Mouse (Mus musculus) limb, embryonic 10.5 days (tissue): Measurements from ENCODE around the gene Abhd17c. TPM values are rescaled to one million over a fixed set of nuclear protein-coding genes. Genes with fewer than 3 reads are reported as not detected.

Experiments
- DNase-seq: peaks from one replicate; pipeline ENCODE4 v3.0.0-alpha.2; 2017; ENCODE audit warnings: low spot score
- H3K27ac ChIP-seq: fragments of 300-500 bp; sonication (generic); 2 replicates; pipeline ENCODE4 v1.5.1; 2016; ENCODE audit warnings: mild to moderate bottlenecking
- H3K27me3 ChIP-seq: fragments of 300-500 bp; sonication (generic); 2 replicates; pipeline ENCODE4 v1.6.1; 2016; ENCODE audit warnings: low read depth, mild to moderate bottlenecking; ENCODE audit not compliant: poor library complexity, severe bottlenecking
- H3K36me3 ChIP-seq: fragments of 300-500 bp; sonication (generic); 2 replicates; pipeline ENCODE4 v1.6.1; 2016; ENCODE audit warnings: mild to moderate bottlenecking, moderate library complexity
- H3K4me1 ChIP-seq: fragments of 300-500 bp; sonication (generic); 2 replicates; pipeline ENCODE4 v1.6.1; 2016
- H3K4me3 ChIP-seq: fragments of 300-500 bp; sonication (generic); 2 replicates; pipeline ENCODE4 v1.5.1; 2016; ENCODE audit warnings: mild to moderate bottlenecking, moderate library complexity
- H3K9me3 ChIP-seq: fragments of 300-500 bp; sonication (generic); replicated peaks from 2 replicates; pipeline ENCODE4 v1.6.1; 2016; ENCODE audit warnings: mild to moderate bottlenecking
- WGBS: fragments of 180-500 bp; shearing (Covaris S2); methylation state at CpG from one replicate; pipeline ENCODE4 v1.1.7; 2016; 5-methylcytosine and 5-hydroxymethylcytosine counted together
- polyA plus RNA-seq: library from polyadenylated mRNA; unstranded; fragments of >200 nt; fragmentation: Nextera tagmentation; extraction: Ambion mirVana; gene quantifications from 2 replicates; pipeline ENCODE4 v1.2.1, GENCODE M21; 2016

Gene Abhd17c
- polyA plus RNA-seq, 1 experiment from 2014 or later, result 46.2 TPM

DNA sequence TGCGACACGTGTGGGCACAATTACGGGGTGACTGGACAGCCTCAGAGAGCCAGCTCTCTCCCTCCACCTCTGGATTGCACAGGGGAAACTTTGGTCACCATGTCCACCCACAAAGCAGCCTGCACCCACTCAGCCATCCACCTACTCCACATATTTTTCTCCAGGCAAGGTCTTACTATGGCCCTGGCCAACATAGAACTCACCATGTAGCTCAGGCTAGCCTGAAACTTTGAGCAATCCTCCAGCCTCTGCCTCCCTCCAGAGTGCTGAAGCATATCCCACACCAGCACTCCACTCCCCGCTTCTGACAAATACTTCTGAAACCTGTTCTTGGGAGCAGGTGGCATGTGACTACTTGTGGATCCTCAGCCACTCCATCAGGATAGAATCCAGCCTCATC, 1.9 kb downstream of the Abhd17c start:
- WGBS, result 78% methylated on average over 4 of the region's 4 CpGs
- H3K4me1 ChIP-seq, result peaks cover 35% of the 10 kb centered on the region
- peaks cover 16% of the 10 kb centered on the region for H3K36me3 ChIP-seq
- H3K27me3 ChIP-seq, result no peaks in the 10 kb centered on the region
- no peaks in the 10 kb centered on the region for H3K9me3 ChIP-seq
- no peak overlapping the region for H3K27ac ChIP-seq
- peak overlapping the region; percentile 96 for H3K4me3 ChIP-seq
- no peak for DNase-seq

DNA sequence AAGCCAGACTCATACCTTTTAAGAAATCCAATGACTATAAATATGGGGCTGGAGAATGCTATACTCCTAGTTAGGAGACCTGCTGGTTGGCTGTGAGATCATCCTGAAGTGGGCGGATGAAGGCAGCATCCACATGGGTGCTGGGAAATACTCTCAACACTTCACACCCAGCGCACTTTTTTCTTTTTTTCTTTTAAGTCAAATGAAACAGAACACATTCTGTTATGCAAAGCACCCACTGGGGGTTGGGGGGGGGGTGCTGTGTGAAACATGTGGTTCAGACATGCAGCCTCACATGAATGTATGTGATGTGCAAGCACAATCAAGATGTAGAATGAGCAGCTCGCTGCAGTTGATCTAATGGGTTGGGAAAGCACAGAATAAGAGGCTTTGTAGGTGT, 2.8 kb downstream of the Abhd17c start:
- DNase-seq, result no peak
- H3K4me1 ChIP-seq, result peaks cover 41% of the 10 kb centered on the region

GRCm38 (mm10) chr7:84147746-84148145, 3.9 kb downstream of the Abhd17c start:
- H3K27me3 ChIP-seq, result no peaks in the 10 kb centered on the region
- H3K4me3 ChIP-seq, result no peak overlapping the region
- H3K4me1 ChIP-seq, result peaks cover 48% of the 10 kb centered on the region
- no peak overlapping the region for H3K27ac ChIP-seq
- DNase-seq, result no peak
- H3K9me3 ChIP-seq, result no peaks in the 10 kb centered on the region
- 100% methylated on average over 1 of the region's 1 CpGs for WGBS
- peaks cover 16% of the 10 kb centered on the region for H3K36me3 ChIP-seq

More for the DNA sequence above, 2.8 kb downstream of the Abhd17c start:
- Histone ChIP-seq H3K4me3 (no peak overlapping the region), H3K27ac (no peak overlapping the region), H3K36me3 (peaks cover 16% of the 10 kb centered on the region), H3K27me3 (no peaks in the 10 kb centered on the region), H3K9me3 (no peaks in the 10 kb centered on the region)
- WGBS, result 95% methylated on average over 3 of the region's 3 CpGs

DNA sequence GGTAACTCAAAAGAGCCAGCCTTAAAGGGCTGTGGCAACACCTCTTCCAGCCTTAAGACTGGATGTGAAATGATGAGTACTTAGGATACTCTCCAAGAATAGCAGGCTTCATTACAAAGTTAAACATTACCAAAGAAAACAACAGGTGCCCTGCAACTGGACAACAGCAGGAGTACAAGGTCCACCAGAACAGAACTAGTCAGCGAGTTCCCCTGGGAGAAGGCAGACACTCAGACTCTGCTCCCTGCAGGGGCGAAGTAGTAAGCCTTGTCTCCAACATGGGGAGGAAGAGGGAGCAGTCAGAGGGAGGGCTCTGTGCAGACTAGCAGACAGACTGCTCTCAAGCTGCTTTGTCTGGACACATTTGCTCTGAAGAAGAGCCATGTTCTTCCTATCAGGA, 6.1 kb downstream of the Abhd17c start:
- Histone ChIP-seq H3K27ac (no peak overlapping the region), H3K9me3 (no peaks in the 10 kb centered on the region), H3K4me1 (peaks cover 44% of the 10 kb centered on the region), H3K27me3 (no peaks in the 10 kb centered on the region), H3K4me3 (no peak overlapping the region), H3K36me3 (peaks cover 16% of the 10 kb centered on the region)
- WGBS, result 93% methylated on average over 2 of the region's 2 CpGs
- no peak for DNase-seq

DNA sequence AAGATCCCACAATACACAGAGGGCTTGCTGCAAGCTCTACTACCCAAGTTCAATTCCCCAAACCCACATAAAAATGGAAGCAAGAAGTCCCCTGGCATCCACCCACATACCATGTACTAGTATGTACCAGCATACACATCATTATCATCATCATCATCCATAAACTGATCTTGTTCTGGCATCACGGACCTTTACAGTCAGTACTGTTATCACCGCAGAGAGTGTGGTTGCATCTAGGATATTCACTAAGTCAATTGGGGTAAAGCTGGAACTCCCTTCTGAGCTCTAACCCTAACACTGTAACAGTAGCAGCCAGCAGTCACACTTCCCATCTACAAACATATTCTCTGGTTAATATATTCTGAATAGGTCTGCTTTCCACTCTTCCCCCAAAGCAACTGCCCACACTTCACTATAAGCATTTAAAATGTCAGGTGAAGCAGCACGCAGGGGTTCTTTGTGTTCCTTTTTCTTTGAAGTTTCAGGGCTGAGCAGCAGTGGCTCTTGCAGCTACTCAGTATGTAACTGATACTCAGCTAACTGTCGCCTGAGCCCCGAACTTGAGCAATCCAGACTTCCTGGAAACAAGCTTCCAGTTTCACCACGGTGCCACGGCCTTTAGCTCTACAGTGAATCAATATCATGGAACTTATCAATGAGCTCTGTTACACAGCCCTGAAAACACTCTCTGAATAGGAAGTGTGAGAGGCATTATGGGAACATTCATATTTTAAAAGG, 8.8 kb downstream of the Abhd17c start:
- Histone ChIP-seq H3K36me3 (peaks cover 3% of the 10 kb centered on the region; the same call in 1 of the 2 replicates), H3K4me3 (no peak overlapping the region), H3K4me1 (peaks cover 18% of the 10 kb centered on the region), H3K27me3 (no peaks in the 10 kb centered on the region), H3K27ac (no peak overlapping the region), H3K9me3 (no peaks in the 10 kb centered on the region)
- DNase-seq, result no peak
- 71% methylated on average over 7 of the region's 7 CpGs for WGBS

DNA sequence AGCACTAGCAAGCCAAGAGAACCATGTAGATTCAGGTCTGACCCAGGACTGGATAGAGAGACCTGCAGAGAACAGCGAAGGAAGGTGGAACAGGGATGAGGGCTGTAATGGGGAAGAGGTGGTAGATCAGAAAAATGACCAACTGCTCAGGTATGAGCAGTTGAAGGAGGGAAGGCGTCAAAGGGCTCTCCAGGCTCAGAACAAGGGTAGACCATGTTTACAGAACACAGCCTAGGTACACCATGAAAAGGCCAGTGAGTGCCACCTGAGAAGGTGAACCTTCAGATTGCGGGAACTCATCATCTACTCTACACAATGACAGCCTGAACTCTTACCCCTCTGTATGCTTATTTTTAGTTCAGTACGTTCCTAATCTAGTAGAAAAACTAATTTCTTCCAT, 9.5 kb downstream of the Abhd17c start:
- Histone ChIP-seq H3K36me3 (no peaks in the 10 kb centered on the region), H3K9me3 (no peaks in the 10 kb centered on the region), H3K4me1 (peaks cover 16% of the 10 kb centered on the region), H3K27ac (no peak overlapping the region), H3K4me3 (no peak overlapping the region), H3K27me3 (no peaks in the 10 kb centered on the region)
- 92% methylated on average over 4 of the region's 4 CpGs for WGBS
- DNase-seq, result no peak

GRCm38 (mm10) chr7:84139566-84139965, 12.1 kb downstream of the Abhd17c start:
- Histone ChIP-seq H3K36me3 (no peaks in the 10 kb centered on the region), H3K9me3 (no peaks in the 10 kb centered on the region), H3K4me1 (peaks cover 13% of the 10 kb centered on the region), H3K27me3 (no peaks in the 10 kb centered on the region), H3K27ac (no peak overlapping the region), H3K4me3 (no peak overlapping the region)
- no peak for DNase-seq
- 71% methylated on average over 4 of the region's 4 CpGs for WGBS

GRCm38 (mm10) chr7:84138731-84139130, 13.0 kb downstream of the Abhd17c start:
- Histone ChIP-seq H3K4me1 (peaks cover 6% of the 10 kb centered on the region), H3K27me3 (no peaks in the 10 kb centered on the region)

GRCm38 (mm10) chr7:84137779-84138178, 13.9 kb downstream of the Abhd17c start:
- Histone ChIP-seq H3K4me3 (no peak overlapping the region), H3K36me3 (no peaks in the 10 kb centered on the region), H3K4me1 (no peaks in the 10 kb centered on the region), H3K9me3 (no peaks in the 10 kb centered on the region), H3K27me3 (no peaks in the 10 kb centered on the region), H3K27ac (no peak overlapping the region)
- WGBS, result 92% methylated on average over 3 of the region's 3 CpGs
- DNase-seq, result no peak

More at GRCm38 (mm10) chr7:84138731-84139130, 13.0 kb downstream of the Abhd17c start:
- no peak overlapping the region for H3K4me3 ChIP-seq
- 80% methylated on average over 4 of the region's 4 CpGs for WGBS
- no peaks in the 10 kb centered on the region for H3K9me3 ChIP-seq
- no peak for DNase-seq
- H3K36me3 ChIP-seq, result no peaks in the 10 kb centered on the region
- no peak overlapping the region for H3K27ac ChIP-seq

DNA sequence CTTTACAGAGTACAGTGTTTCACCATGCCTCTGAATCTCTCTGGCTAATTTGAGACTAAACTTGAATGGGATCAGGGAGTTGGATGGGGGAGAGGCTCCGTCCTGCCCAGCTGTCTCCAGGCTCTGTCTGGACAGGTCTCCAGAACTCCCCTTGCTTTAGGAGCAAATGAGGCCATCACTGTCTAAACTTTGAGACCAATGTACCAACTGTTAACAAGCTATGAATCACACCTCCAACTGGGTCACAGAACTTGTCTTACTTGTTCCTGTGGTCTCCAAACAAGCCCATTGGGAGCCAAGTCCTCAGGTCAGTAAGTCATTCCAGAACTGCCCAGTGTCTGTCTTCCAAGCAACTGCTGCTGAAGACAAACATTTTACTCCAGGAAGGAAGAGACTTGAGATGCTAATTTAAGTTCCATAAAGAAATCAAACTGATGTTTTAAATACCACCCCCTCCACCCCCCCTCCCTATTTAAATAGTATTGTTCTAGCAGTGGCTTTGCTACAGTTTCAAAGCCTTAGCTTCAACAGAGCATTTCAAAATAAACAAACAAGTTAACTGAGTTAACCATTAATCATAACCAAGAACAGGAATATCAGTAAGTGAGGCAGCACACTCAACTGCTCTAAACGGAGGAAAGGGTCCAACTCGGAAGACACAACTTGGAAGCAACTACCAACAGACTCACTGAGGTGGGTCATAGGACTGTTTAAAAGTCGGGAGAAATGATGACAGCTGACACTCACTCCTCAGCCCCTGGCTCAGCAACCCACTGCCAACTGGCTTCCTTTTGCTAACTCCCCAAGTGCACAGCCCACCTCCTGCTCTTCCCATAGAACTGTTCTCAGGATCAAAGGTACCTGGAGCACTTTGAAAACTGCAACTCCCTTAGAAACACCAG, 15.6 kb downstream of the Abhd17c start:
- Histone ChIP-seq H3K36me3 (no peaks in the 10 kb centered on the region), H3K27ac (no peak overlapping the region), H3K9me3 (no peaks in the 10 kb centered on the region), H3K27me3 (no peaks in the 10 kb centered on the region), H3K4me3 (no peak overlapping the region), H3K4me1 (0 out of 2 replicates have a peak, but pooled peaks cover 4% of the 10 kb centered on the region)
- 70% methylated on average over 4 of the region's 4 CpGs for WGBS
- no peak for DNase-seq

- Histone ChIP-seq H3K9me3 (no peaks in the 10 kb centered on the region), H3K4me3 (no peak overlapping the region), H3K27ac (no peak overlapping the region), H3K36me3 (no peaks in the 10 kb centered on the region), H3K27me3 (no peaks in the 10 kb centered on the region), H3K4me1 (peaks cover 19% of the 10 kb centered on the region)
- 94% methylated on average over 1 of the region's 1 CpGs for WGBS
- DNase-seq, result no peak
Measured at GRCm38 (mm10) chr7:84132704-84133103, 19.0 kb downstream of the Abhd17c start.

- Histone ChIP-seq H3K9me3 (no peaks in the 10 kb centered on the region), H3K4me1 (peaks cover 19% of the 10 kb centered on the region), H3K27me3 (no peaks in the 10 kb centered on the region), H3K4me3 (no peak overlapping the region), H3K36me3 (no peaks in the 10 kb centered on the region), H3K27ac (no peak overlapping the region)
- no peak for DNase-seq
- WGBS, result 92% methylated on average over 4 of the region's 4 CpGs
Measured at GRCm38 (mm10) chr7:84131736-84132135, 20.0 kb downstream of the Abhd17c start.

GRCm38 (mm10) chr7:84128661-84129060, 23.0 kb downstream of the Abhd17c start:
- WGBS, result 82% methylated on average over 8 of the region's 8 CpGs
- peaks cover 19% of the 10 kb centered on the region for H3K4me1 ChIP-seq
- H3K27me3 ChIP-seq, result no peaks in the 10 kb centered on the region
- H3K9me3 ChIP-seq, result no peaks in the 10 kb centered on the region
- no peak for DNase-seq
- H3K36me3 ChIP-seq, result no peaks in the 10 kb centered on the region
- no peak overlapping the region for H3K4me3 ChIP-seq
- H3K27ac ChIP-seq, result no peak overlapping the region
